ENCODE assay signal across 7 mouse cellular contexts in the genomic region with DNA sequence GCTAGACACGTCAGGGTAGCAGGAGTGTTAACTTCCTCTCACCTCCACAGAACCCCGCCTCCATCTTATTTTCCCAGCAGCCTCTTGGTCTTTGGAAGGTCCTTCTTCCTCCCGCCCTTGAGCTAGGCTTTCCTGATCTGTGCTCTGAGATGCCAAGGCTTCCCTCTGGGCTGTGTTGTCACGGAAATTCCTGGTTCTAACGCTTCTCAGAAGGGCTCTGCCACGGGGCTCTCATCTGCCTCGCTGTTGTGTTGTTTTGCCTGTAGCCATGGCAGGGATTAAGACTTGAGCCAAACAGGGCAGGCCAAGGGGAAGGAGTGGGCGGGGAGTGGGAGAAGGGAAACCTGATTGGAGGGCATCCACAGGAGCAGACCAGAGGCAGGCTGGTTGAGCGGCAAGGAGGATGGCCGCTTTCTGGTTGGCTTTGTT. TPM values are rescaled to one million over a fixed set of nuclear protein-coding genes. Genes with fewer than 3 reads are reported as not detected.
DNase-seq lines count a peak whose midpoint lies in the region; ATAC-seq lines count a peak whose summit lies in the region.

No protein-coding gene starts in this region.

- no peak; the same call in 1 of the 2 replicates for ATAC-seq in hindbrain, embryonic 12.5 days (ENCODE audit: low FRiP score)
- ATAC-seq in neural tube, embryonic 11.5 days (ENCODE audit: insufficient read depth, low FRiP score, low TSS enrichment): no peak

- DNase-seq in adrenal gland, adult (ENCODE audit: inconsistent age in 2 of 2, low spot score in 1 of 2): peak; percentile 55 to 83
- DNase-seq in cerebellum, adult 9-11 months: peak; percentile 57
- DNase-seq in frontal cortex, postnatal 36 days (ENCODE audit: low spot score in 2 of 2): peak; percentile 21 to 41
- DNase-seq in limb, embryonic 10.5 days (ENCODE audit: low spot score): peak; percentile 44
- peak; percentile 51 for DNase-seq in neural tube, embryonic 11.5 days (ENCODE audit: low spot score)
- DNase-seq in natural killer cell, adult 2 months (ENCODE audit: low spot score in 2 of 2): no peak

- no peak overlapping the region for H3K27ac ChIP-seq in hindbrain, embryonic 12.5 days
- H3K27ac ChIP-seq in limb, embryonic 10.5 days: peak overlapping the region; percentile 66
- H3K27ac ChIP-seq in neural tube, embryonic 11.5 days (ENCODE audit: low read depth, low read length): no peak overlapping the region

- WGBS in hindbrain, embryonic 12.5 days: 35% methylated on average over 10 of the region's 10 CpGs
- 34% methylated on average over 10 of the region's 10 CpGs for WGBS in limb, embryonic 10.5 days
- WGBS in neural tube, embryonic 11.5 days: 44% methylated on average over 10 of the region's 10 CpGs

- no peak overlapping the region for H3K4me3 ChIP-seq in hindbrain, embryonic 12.5 days
- peak overlapping the region; percentile 13 for H3K4me3 ChIP-seq in limb, embryonic 10.5 days
- no peak overlapping the region for H3K4me3 ChIP-seq in neural tube, embryonic 11.5 days (ENCODE audit: low read depth, low read length)

- no peak overlapping the region for H3K9ac ChIP-seq in hindbrain, embryonic 12.5 days
- H3K9ac ChIP-seq in neural tube, embryonic 11.5 days (ENCODE audit: low read length): no peak overlapping the region

- H3K9me3 ChIP-seq in hindbrain, embryonic 12.5 days (replicated peaks): no peaks in the 10 kb centered on the region
- H3K9me3 ChIP-seq in limb, embryonic 10.5 days (replicated peaks): no peaks in the 10 kb centered on the region
- no peaks in the 10 kb centered on the region for H3K9me3 ChIP-seq in neural tube, embryonic 11.5 days (ENCODE audit: control insufficient read depth, low read length)

- no peaks in the 10 kb centered on the region for H3K36me3 ChIP-seq in hindbrain, embryonic 12.5 days
- H3K36me3 ChIP-seq in limb, embryonic 10.5 days: no peaks in the 10 kb centered on the region
- H3K36me3 ChIP-seq in neural tube, embryonic 11.5 days (ENCODE audit: control insufficient read depth, insufficient read depth, low read length): no peaks in the 10 kb centered on the region

- 0 out of 2 replicates have a peak overlapping the region, but pooled peaks have one; percentile 3 for H3K4me2 ChIP-seq in hindbrain, embryonic 12.5 days (replicated peaks)
- no peak overlapping the region for H3K4me2 ChIP-seq in neural tube, embryonic 11.5 days (ENCODE audit: low read depth)

- H3K27me3 ChIP-seq in hindbrain, embryonic 12.5 days: no peaks in the 10 kb centered on the region
- H3K27me3 ChIP-seq in limb, embryonic 10.5 days (ENCODE audit: low read depth, poor library complexity, severe bottlenecking): no peaks in the 10 kb centered on the region
- no peaks in the 10 kb centered on the region for H3K27me3 ChIP-seq in neural tube, embryonic 11.5 days (ENCODE audit: control insufficient read depth, insufficient read depth, low read length)

- peaks cover 3% of the 10 kb centered on the region; the same call in 1 of the 2 replicates for H3K4me1 ChIP-seq in hindbrain, embryonic 12.5 days
- peaks cover 11% of the 10 kb centered on the region; the same call in 1 of the 2 replicates for H3K4me1 ChIP-seq in limb, embryonic 10.5 days
- no peaks in the 10 kb centered on the region for H3K4me1 ChIP-seq in neural tube, embryonic 11.5 days (ENCODE audit: control insufficient read depth, insufficient read depth, low read length)

RNA-seq across cellular contexts. Expression of gene Jdp2, which starts 26.8 kb away (rescaled TPM):
- 0.90 and 1.1 TPM in 2 replicates for polyA plus RNA-seq in hindbrain, embryonic 12.5 days (2016; fragmentation: Nextera tagmentation; extraction: Ambion mirVana)
- not detected in 2 replicates for polyA plus RNA-seq in limb, embryonic 10.5 days (2016; fragmentation: Nextera tagmentation; extraction: Ambion mirVana)
- polyA plus RNA-seq in neural tube, embryonic 11.5 days (2014; fragmentation: Nextera tagmentation; extraction: Ambion mirVana): 0.69 and 0.87 TPM in 2 replicates

Comparison
In these comparisons a context has a peak if more than half of its experiments do, and no peak if none do; other contexts are left out.
1. DNase-seq: peak in adrenal gland, adult (2 of 2), cerebellum, adult 9-11 months (single experiment), frontal cortex, postnatal 36 days (2 of 2), limb, embryonic 10.5 days (single experiment) and neural tube, embryonic 11.5 days (single experiment); none in natural killer cell, adult 2 months (0 of 2).